Mouse (Mus musculus) adrenal gland, postnatal 4 days (tissue): ENCODE data around the gene Nfkb1. TPM values are rescaled to one million over a fixed set of nuclear protein-coding genes. Genes with fewer than 3 reads are reported as not detected.

Experiments used
- DNase-seq, 2 experiments: peaks; one replicate each; pipeline ENCODE4 v3.0.0; 2021 to 2022; ENCODE audit warnings: low spot score in 2 of 2, mixed read lengths in 2 of 2
- total RNA-seq, 2 experiments: library from RNA; stranded (reverse); gene quantifications; 2 replicates each; pipeline ENCODE4 v1.2.3; 2021

Nfkb1 gene
- total RNA-seq, 2 experiments from 2014 or later = 71.3 to 74.6 TPM

DNA sequence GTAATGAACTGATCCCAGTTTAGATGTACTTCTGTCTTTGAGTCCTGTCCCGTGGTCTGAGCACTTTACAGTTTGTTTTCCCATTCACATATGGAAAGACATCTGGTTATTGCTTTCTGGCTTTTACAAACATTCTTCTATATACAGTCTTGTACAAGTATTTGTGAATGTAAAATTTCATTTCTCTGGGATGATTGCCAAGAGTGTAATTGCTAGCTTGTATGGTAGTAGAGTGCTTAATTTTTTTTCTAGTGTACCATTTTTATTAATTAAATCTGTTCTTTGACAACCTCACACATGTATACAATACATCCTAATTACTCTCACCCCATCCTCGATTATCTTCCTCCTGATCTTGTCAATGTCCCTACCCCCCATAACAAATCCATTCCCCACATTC lies 12.0 kb upstream of the Nfkb1 start:
- no peak for DNase-seq

DNA sequence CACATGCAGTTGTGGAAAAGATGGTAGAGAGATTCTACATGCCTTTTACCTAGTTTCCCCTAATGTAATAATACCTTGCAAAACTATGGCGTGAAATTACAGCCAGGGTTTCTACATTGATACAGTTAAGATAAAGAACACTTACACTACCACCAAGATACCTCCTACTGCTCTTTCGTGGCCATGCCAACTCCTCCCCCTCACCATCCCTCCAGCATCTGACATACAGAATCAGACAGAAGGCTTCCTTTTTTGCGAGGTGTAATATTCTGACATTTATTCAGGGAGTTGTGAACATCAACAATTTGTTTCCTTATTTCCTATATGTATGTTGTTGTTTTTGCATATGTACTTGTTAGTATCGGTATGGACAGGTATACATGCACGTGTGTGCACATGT lies 11.3 kb upstream of the Nfkb1 start:
- DNase-seq = no peak

DNA sequence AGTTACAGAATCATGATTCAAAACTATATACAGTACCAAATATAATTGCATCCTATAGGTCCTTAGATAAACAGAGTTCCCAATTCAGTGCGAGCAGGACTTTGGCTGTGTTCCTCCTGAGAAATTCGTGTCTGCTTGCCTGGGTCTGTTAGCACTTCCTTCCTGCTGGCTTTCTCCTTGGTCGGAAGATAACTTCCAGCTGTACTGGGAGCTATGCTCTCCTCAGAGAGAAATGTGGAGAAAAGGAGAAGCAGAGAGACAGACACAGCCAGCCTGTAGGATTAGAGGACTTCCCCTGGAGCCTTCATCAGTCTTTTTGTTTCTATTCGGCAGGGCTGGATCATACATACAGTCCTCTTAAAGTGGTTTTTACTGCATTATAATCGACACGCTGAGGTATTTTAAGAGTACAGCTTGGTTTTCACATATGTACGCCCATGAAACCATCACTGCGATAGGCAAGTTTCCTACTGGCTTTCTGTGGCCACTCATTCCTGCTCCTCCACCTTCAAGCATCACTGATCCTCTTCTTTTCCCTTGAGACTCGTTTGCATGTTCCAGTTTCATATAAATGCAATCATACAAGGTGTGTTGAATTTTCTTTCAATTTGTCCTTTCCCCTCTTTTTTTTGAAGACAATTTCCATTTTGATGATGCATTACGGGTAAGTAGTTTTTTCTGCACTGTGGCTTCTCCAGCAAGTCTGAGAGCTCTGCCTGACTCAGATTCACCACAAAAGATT lies 8.3 kb upstream of the Nfkb1 start:
- DNase-seq = no peak

DNA sequence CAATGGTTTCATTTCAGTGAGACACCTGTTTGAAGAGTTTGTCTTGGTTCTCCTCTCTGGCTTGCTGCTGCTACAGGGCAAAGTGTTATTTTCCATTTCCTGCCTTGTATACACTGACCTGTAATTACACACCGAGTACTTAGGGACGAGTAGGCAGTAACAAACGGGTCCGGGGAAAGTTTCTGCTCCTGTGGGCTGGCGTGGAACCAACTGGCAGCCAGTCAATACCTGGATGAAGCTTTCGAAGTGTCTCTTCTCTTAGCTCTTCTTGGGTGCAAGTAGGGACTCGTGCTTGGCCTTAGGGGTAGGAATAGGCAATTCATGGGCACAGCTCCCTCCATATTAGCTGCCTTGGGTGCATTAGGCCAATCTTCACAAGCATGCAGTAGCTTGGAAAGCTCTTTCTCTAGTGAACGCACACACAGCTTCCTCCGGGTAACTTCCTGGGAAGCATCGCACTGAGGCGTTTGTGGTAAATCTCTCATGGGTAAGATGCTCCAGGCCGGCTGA lies 7.2 kb upstream of the Nfkb1 start:
- DNase-seq = no peak

DNA sequence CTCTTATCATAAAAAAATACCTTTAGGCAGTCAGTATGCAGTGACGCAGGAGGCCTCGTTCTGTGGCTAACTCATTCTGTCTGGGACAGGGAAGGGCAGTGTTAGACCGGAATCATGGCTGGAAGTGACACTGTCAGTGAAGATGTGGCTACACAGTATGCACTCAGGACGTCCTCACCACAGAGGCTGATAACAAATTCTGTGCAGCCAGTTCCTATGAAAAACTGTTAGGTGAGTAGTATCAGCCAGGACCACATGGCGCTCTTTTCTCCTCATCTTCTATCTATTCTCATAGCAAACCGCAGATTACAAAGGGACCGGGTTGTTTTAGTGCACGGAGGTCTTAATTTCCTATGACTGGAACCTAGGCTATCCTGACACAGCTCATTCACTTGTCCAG lies 4.9 kb upstream of the Nfkb1 start:
- no peak for DNase-seq

DNA sequence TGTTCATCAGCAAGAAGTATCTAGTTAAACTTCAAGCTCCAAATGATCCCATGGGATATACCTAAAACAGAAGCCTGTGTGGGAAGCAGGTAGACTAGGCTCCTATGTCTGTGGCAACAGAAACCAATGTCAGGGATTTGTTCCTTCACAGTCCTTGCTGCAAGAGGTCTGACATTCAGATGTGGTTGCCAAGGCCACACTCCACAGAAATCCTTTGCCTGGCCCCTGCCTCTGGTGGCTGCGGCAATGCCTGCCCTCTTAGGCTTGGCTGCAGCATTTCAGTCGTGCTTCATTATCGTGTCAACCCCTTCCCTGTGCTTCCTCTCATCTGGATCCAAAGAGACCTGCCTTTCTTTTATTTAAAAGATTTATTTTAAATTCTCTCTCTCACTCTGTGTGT lies 1.7 kb upstream of the Nfkb1 start:
- DNase-seq = peak in 1 of 2 experiments; percentile 11

DNA sequence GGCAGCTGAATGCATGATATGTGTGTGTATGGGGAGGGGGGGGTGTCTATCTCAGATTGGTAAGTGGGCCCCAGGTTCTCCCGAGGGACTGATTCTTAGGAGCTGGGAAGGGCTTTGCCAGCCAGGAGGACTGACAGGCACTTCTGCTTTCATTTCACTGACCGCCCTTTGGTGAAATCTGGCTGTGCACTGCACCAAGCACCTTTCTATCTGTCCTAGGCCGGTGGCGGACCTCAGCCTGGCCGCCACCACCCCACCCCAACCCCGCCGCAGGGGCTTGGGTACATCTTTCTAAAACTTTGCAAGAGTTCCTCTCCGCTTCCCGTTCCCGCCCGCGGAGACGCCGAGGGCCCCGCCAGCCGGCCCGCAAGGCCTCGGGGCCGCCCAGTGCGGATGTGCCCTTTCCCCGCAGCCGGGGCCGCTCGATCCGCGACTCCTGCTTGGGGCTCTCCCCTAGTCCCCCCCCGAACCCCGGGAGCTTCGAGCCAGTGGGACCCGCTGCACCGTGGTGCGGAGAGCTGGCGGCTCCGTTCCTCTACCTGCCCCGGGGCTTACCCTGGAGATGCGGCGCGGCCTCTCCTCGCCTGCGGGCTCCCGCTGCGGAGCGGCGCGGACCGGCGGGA lies 668 bp downstream of the Nfkb1 start:
- DNase-seq = peak; percentile 27 to 28

DNA sequence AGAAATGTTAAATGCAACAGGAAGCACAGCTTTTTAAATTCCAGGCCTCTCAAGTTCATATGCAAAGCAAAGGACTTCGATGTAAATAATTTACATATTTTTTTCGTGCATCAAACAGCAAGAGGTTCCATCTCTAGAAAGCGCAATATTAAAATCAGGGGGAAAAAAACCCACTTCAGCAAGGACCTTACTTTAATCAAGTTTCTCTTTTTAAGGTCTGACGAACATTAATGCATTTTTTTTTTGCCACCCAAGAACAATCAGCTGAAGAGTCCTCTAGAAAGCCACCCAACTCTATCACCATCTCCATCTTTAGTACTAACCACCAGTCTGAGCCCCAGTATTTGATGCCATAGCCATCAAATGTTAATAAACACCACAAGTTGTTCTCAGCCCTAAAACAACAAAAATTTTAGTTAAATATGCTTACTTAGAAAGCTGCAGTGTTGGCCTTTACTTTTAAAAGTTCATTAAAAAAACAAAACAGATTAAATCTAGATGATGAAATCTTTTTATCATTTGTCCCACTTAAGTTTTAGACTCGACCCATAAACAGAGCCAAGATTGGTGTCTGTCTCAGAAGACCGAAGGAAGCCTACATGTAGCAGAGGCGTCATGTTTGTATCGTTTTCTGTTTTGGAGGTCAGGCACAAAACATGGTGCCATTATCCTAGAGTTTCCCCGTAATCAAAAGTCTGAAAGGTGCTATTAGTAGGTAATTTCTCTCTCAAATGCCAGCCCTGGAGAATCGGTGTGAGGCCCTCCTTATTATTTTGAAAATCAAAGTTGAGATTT lies 1.4 kb downstream of the Nfkb1 start:
- DNase-seq = no peak

DNA sequence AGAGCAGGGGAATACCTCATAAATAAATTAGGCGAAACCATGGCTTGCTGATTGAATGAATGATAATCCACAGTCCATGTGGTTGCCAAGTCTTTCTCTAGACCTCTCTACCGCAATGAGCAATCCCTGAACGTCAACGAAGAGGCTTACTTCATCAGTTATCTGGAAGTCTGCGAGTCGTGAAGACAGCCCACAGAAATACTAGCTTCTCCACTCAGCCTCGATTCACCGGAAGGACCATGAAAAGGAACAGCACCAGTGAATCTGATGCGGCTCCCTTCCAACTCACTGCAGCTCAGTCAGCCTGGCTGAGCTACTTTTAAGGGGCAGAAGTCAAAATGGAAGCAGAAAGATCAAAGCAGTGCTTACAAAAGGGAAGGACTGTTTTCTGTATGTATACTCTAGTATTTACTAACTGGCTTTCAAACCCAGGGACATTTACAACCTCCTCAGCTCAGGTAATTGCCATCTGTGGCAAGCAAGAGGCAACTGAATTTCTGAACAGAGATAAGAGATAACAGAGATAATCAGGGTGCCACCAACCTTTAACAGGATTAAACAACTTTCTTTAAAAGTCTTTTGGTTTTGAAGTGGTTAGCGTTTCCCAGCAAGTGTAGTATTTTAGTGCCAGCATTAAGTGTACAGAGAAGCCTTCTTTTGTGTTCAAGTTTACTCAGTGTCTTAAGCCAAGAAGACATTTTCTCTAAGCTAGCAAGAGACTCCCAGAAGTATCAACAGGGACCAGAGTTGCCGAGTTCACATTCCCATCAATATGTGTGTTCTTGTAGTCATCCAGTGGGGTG lies 2.2 kb downstream of the Nfkb1 start:
- DNase-seq = no peak

DNA sequence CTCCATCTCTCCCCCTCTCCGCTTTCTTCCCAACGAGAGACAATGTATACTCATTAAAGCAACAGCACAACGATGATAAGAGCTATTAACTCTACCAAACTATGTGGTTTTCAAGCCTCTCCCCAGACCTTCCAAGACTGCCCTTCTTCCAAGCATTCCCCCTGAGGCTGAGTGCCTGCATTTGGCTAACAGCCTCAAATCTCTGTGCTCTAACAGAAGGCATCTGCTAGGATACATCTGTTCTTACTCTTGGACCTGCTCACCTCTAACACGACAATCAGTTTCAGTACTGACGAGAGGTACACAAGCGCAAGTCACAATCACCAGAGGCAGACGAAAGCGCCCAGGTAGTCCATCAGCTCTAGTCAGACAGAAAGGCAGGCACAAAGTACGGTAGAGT lies 3.4 kb downstream of the Nfkb1 start:
- DNase-seq = no peak

DNA sequence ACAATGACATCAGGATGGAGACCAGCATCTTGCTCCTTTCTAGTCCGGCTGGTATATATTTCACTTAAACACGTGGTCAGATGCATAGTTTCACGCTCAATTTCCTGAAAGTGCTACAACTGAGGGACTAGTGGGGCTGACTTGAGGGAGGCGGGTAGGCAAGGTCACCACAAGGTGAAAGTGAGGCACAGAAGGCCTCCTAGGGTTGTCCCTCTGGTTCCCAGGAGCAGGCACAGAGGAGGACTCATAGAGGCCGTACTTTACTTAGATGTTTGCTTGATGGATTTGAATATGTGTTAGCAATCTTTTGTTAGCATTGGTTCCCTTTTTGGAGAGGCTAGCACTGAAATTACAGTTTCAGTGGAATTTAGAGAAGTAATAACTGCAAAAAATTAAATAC lies 4.9 kb downstream of the Nfkb1 start:
- no peak for DNase-seq

DNA sequence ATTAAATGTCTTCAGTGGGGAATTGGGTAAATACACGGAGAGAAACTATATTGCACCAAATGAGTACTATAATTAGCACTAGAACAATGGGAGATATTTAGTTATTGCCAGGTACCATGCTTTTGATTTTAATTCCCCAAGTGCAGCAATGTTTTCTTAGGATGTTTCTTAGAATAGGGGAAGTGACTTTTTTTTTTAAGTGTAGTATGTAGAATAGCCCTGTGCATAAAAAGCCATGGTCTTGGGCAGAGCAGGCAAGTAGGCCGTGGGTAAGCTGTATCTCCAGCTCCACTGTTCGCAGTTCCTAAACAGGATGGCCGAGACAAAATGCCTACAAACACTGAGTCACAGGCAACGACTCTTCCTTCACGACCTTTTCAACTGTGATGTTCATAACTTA lies 8.1 kb downstream of the Nfkb1 start:
- no peak for DNase-seq

DNA sequence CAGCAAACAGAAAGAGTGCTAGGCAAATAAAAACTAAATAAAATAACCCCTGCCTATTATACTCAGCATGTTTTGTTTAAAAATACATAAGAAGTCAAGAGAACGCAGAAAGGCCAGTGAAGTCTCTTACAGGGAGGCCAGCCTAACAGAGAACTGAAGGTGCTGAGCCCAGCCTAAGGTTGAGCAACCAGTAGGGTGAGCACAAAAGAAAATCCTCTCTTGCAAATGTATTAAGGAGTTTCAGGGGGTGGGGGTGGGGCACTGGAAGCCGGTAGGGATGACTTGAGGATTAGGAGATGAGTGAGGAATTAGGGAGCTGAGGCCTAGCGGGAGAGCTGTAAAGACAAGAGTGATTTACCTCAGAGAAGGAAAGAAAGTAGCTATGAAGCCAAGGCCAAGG lies 9.1 kb downstream of the Nfkb1 start:
- DNase-seq = no peak

DNA sequence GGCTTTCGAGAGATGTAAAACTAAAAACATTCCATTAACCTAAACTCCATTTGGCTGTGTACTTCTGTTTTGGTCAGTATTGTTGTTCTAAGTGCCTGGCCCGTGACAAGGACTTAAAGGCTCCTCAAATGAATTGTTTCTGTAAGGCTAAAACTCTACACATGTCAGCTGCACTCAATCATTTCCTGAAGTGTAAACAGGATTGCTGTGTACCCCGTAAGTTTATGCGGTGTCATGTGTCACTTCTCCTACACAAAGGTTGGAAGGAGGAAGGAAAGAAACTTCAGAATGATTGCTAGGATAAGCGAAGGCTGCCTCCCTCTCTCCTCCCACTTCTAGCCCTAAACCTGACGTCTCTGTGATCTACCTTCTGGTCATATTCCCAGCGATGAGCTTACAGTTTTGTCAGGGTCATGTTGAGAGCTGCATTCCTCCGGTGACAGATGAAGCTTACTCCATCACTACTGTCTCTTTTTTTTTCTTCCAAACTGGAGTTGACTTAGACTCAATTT lies 10.0 kb downstream of the Nfkb1 start:
- no peak for DNase-seq

DNA sequence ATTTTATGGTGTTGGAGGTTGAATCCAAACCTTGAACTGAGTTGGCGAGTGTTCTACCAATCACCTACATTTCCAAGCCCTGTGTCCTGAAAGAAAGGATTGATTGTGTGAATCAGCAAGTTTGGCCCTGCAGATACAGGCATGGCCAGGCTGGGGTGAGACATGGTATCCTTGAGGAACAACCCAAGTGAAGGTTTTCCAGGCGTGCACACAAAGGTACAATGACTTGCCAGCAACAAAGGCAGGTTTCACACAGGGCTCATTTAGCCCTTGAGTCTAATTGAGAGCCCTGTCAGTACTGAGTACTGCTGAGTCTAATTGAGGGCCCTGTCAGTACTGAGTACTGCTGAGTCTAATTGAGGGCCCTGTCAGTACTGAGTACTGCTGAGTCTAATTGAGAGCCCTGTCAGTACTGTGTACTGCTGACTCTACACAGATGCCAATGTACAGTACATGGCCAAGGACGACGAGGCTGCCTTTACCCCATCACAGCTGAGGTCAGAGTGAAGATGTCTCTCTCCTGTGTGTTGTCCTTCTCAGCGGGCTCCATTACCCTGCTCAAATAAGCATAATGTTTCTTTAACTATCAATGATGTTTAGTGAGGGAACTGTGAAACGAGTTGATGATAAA lies 11.0 kb downstream of the Nfkb1 start:
- no peak for DNase-seq

DNA sequence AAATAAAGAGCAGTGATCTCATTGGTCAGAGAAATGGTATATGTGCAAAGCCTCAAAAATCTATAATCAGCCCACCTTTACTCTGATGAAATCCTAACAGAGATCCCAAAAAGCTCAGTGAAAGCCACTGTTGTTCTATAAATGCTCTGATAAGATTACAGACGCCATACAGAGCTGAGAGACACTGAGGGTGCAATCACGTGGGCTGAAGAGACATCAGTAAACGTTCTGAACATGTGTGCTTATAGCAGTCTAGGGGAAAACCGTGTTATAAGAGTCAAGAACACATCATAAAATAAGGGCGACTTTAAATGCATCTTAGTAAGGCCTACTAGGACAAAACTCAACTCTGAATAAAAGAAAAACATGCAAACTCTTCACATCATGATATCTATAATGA lies 14.3 kb downstream of the Nfkb1 start:
- DNase-seq = no peak

DNA sequence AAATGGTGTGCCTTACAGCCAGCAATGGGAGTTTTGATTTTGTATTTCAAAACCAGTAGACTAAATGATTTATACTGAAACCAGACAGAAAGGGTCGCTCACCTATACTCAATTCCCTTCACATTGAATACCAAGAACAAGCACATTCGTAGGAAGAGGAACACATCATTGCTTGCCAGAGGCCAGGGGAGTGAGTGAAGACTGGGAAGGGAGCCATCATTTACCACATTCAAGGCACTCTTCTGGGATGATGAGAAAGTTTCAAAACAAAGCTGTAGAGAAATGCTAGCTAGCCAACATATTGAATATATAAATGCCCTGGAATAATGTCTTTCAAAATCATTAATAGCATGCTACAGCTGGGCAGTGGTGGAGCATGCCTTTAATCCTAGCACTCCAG lies 15.0 kb downstream of the Nfkb1 start:
- no peak for DNase-seq

DNA sequence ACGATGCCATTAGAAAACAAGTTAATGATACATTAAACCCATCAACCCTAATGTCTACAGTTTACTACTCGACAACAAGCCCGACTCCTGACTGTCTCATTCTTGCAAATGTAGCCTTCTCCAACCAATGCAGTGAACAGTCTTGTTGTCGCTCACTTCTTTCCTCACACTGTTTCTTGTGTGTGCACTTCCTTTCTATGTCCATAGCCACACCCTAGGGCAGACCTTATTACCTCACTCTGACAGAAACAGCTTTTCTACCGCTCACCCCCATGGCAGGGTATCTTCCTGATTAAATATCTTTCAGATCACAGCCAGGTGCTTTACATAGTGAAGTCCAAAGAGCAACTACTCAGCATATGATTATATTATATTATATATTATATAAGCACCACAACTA lies 15.9 kb downstream of the Nfkb1 start:
- DNase-seq = no peak

DNA sequence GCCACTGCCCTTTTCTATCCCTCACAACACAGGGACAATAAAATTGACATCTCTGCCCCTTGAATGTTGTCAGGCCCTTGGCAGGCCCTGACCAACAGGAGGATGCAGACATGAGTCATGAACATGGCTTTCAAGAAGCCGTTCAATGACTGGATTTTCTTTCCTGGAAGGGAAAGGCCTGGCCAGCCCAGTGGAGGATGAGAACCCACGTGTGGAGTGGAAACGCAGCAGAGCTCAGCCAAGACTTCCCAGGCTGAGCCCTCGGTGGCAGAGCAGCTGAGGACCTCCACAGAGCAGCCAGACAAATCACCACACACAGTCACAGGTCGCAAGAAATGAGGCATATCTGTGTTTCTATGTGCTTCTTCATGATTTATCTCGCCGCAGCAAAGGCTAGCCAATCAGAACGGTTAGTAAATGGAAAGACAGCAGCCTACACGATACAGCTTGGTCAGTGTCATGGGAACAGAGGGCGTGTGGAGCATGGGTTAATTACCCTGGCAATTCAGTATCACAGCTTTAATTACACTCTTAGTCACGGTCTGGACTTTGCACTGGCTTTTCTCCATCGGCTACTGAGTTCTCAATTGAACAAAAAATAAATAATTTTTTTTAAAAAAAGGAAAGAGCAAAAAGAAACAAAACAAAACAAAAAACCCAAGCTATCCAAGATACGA lies 16.5 kb downstream of the Nfkb1 start:
- no peak for DNase-seq

DNA sequence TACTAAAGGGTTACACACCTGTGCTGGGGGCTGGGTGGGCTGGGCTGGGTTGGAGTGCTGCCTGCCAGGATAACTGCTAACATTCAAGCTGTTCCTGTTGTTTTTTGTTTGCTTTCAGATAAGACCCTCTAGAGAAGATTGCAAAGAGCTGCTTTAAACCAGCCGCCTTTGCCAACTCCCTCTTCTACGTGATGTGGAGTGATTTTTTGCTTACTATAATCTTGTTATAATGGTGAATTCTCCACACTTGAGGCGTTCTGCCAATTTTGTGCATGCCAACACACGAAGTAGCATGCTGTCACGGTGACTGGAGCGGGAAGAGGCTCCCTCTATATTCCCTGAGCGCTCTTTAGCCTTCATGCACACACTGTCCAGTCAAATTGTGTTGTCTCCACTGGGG lies 17.7 kb downstream of the Nfkb1 start:
- no peak for DNase-seq
